Mouse (Mus musculus) left cerebral cortex, adult 9 months (tissue): Measurements from ENCODE around the gene Srarp.

Experiments used
- DNase-seq, 2 experiments: peaks; one replicate each; pipeline ENCODE4 v3.0.0; 2022; ENCODE audit warnings: low spot score in 2 of 2

The Srarp gene

GRCm38 (mm10) chr4:141435974-141436373, at the start of gene Srarp:
TSS of gene Srarp (minus strand) at chr4:141436105.
- DNase-seq, result no peak

GRCm38 (mm10) chr4:141484071-141484470, 48.2 kb upstream of the Srarp start:
- DNase-seq, result no peak

- DNase-seq, result no peak
Observed at GRCm38 (mm10) chr4:141479411-141479810, 43.5 kb upstream of the Srarp start.

- no peak for DNase-seq
Observed at GRCm38 (mm10) chr4:141478794-141479193, 42.9 kb upstream of the Srarp start.

- DNase-seq, result no peak
Observed at GRCm38 (mm10) chr4:141478225-141478624, 42.3 kb upstream of the Srarp start.

- DNase-seq, result peak; percentile 36 to 80
Observed at GRCm38 (mm10) chr4:141477681-141478102, 41.8 kb upstream of the Srarp start.

GRCm38 (mm10) chr4:141474431-141474830, 38.5 kb upstream of the Srarp start:
- DNase-seq, result no peak

- DNase-seq, result no peak
Observed at GRCm38 (mm10) chr4:141472641-141473321, 36.9 kb upstream of the Srarp start.

GRCm38 (mm10) chr4:141471491-141471890, 35.6 kb upstream of the Srarp start:
- DNase-seq, result no peak

- DNase-seq, result no peak
Observed at GRCm38 (mm10) chr4:141469343-141469742, 33.4 kb upstream of the Srarp start.

- no peak for DNase-seq
Observed at GRCm38 (mm10) chr4:141468576-141468975, 32.7 kb upstream of the Srarp start.

GRCm38 (mm10) chr4:141467581-141467927, 31.6 kb upstream of the Srarp start:
- DNase-seq, result no peak

GRCm38 (mm10) chr4:141466844-141467580, 31.1 kb upstream of the Srarp start:
- no peak for DNase-seq

GRCm38 (mm10) chr4:141466289-141466795, 30.4 kb upstream of the Srarp start:
- DNase-seq, result no peak

GRCm38 (mm10) chr4:141465512-141466288, 29.8 kb upstream of the Srarp start:
- no peak for DNase-seq

GRCm38 (mm10) chr4:141464722-141465121, 28.8 kb upstream of the Srarp start:
- DNase-seq, result no peak

- no peak for DNase-seq
Observed at GRCm38 (mm10) chr4:141463472-141463871, 27.6 kb upstream of the Srarp start.

- no peak for DNase-seq
Observed at GRCm38 (mm10) chr4:141461576-141461975, 25.7 kb upstream of the Srarp start.

GRCm38 (mm10) chr4:141461088-141461487, 25.2 kb upstream of the Srarp start:
- DNase-seq, result no peak

GRCm38 (mm10) chr4:141460481-141460880, 24.6 kb upstream of the Srarp start:
- no peak for DNase-seq

- no peak for DNase-seq
Observed at GRCm38 (mm10) chr4:141459766-141460165, 23.9 kb upstream of the Srarp start.

GRCm38 (mm10) chr4:141458888-141459287, 23.0 kb upstream of the Srarp start:
- DNase-seq, result no peak
